Comparison of ENCODE assay signal across 8 mouse cellular contexts in the genomic region with DNA sequence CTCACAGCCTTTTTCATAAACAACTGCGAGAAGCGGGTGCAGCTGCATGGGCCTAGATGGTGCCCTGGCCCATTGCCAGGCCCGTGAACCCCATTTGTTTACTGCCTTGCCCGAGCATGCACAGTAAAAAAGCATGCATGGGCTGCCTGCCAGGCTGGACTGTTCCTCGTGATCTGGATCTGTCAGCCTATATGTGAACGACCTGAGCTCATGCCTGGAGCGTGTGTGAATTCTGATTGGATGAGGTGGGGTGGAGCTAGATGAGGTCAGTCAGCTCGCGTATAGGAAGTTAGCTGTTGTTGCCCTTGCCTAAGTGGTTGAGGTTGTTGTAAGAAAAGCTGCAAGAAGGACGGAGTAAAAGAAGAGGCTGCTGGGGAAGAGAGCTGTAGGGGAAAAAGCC.
DNase-seq lines count a peak whose midpoint lies in the region; ATAC-seq lines count a peak whose summit lies in the region.

No protein-coding gene starts in this region.

- peak; percentile 35 for DNase-seq in CD4-positive, CD25-positive, alpha-beta regulatory T cell, adult 2 months (ENCODE audit: low read depth, low spot score)
- DNase-seq in left cerebral cortex, postnatal 14 days (ENCODE audit: low spot score in 2 of 2) = peak; percentile 3 to 13
- no peak for DNase-seq in left cerebral cortex, adult 8-10 months (ENCODE audit: low spot score in 2 of 2)
- peak; percentile 23 for DNase-seq in lung, postnatal 25 days (ENCODE audit: low spot score)
- no peak for DNase-seq in natural killer cell, adult 2 months (ENCODE audit: low spot score in 2 of 2)
- no peak for DNase-seq in spleen, postnatal 36 days (ENCODE audit: low spot score in 2 of 2)

- no peak for ATAC-seq in CD4-positive, CD25-positive, alpha-beta regulatory T cell, adult 4 months
- peak; percentile 54; the same call in 1 of the 2 replicates for ATAC-seq in hindbrain, embryonic 16.5 days

- no peaks in the 10 kb centered on the region for H3K9me3 ChIP-seq in hindbrain, embryonic 16.5 days (ENCODE audit: control insufficient read depth, low read length)

- H3K4me3 ChIP-seq in hindbrain, embryonic 16.5 days (ENCODE audit: low read length) = no peak overlapping the region

- intact Hi-C loops in left cerebral cortex, postnatal 14 days (cut with DNase I) = no loop called here

- H3K4me2 ChIP-seq in hindbrain, embryonic 16.5 days (ENCODE audit: low read length) = peak overlapping the region; percentile 36

- no peaks in the 10 kb centered on the region for H3K27me3 ChIP-seq in hindbrain, embryonic 16.5 days (replicated peaks; ENCODE audit: control insufficient read depth, insufficient read depth, low read length)

- no peak overlapping the region for H3K27ac ChIP-seq in hindbrain, embryonic 16.5 days (ENCODE audit: low read depth, low read length)

- H3K9ac ChIP-seq in hindbrain, embryonic 16.5 days (ENCODE audit: low read depth, low read length) = no peak overlapping the region

- H3K4me1 ChIP-seq in hindbrain, embryonic 16.5 days (ENCODE audit: control insufficient read depth, insufficient read depth, low read depth, low read length) = no peaks in the 10 kb centered on the region

- 51% methylated on average over 10 of the region's 10 CpGs for WGBS in hindbrain, embryonic 16.5 days

- no peaks in the 10 kb centered on the region for H3K36me3 ChIP-seq in hindbrain, embryonic 16.5 days (ENCODE audit: control insufficient read depth, insufficient read depth, low read length)

Comparison
In these comparisons a context has a peak if more than half of its experiments do, and no peak if none do; other contexts are left out.
1. DNase-seq: peak in CD4-positive, CD25-positive, alpha-beta regulatory T cell, adult 2 months (single experiment), left cerebral cortex, postnatal 14 days (2 of 2) and lung, postnatal 25 days (single experiment); none in left cerebral cortex, adult 8-10 months (0 of 2), natural killer cell, adult 2 months (0 of 2) and spleen, postnatal 36 days (0 of 2).